Mouse (Mus musculus) lung, embryonic 14.5 days (tissue): ENCODE data around the gene Kirrel3. TPM values are rescaled to one million over a fixed set of nuclear protein-coding genes. Genes with fewer than 3 reads are reported as not detected.

ENCODE experiments used
- ATAC-seq: fragments of 200-750 bp; cut with Nextera tagmentation; 2 replicates; pipeline ENCODE4 v1.8.0; 2017; ENCODE audit warnings: mild to moderate bottlenecking, moderate TSS enrichment, moderate library complexity; ENCODE audit not compliant: insufficient read depth
- DNase-seq: peaks from one replicate; pipeline ENCODE4 v3.0.0-alpha.2; 2015
- H3K27ac ChIP-seq: fragments of 300-500 bp; sonication (generic); 2 replicates; pipeline ENCODE4 v1.5.1; 2014; ENCODE audit warnings: low read depth, mild to moderate bottlenecking, moderate library complexity
- H3K27me3 ChIP-seq: fragments of 300-500 bp; sonication (generic); 2 replicates; pipeline ENCODE4 v1.6.1; 2014; ENCODE audit warnings: low read length, control low read depth; ENCODE audit not compliant: insufficient read depth
- H3K36me3 ChIP-seq: fragments of 300-500 bp; sonication (generic); 2 replicates; pipeline ENCODE4 v1.6.1; 2014; ENCODE audit warnings: control low read depth; ENCODE audit not compliant: insufficient read depth
- H3K4me1 ChIP-seq: fragments of 300-500 bp; sonication (generic); 2 replicates; pipeline ENCODE4 v1.6.1; 2014; ENCODE audit warnings: antibody characterized with exemption, control low read depth; ENCODE audit not compliant: insufficient read depth
- H3K4me2 ChIP-seq: fragments of 300-500 bp; sonication (generic); 2 replicates; pipeline ENCODE4 v1.6.1; 2014; ENCODE audit warnings: mild to moderate bottlenecking
- H3K4me3 ChIP-seq: fragments of 300-500 bp; sonication (generic); 2 replicates; pipeline ENCODE4 v1.5.1; 2014; ENCODE audit warnings: low read depth, low read length
- H3K9ac ChIP-seq: fragments of 300-500 bp; sonication (generic); 2 replicates; pipeline ENCODE4 v1.6.1; 2014
- H3K9me3 ChIP-seq: fragments of 300-500 bp; sonication (generic); 2 replicates; pipeline ENCODE4 v1.6.1; 2016; ENCODE audit warnings: low read depth, low read length, control low read depth
- CTCF ChIP-seq: IDR thresholded peaks from 2 replicates; pipeline ENCODE4 v1.5.1; 2016; ENCODE audit warnings: antibody characterized with exemption, low read depth
- WGBS: fragments of 180-500 bp; shearing (Covaris S2); extraction: QIAGEN DNeasy Blood & Tissue Kit; methylation state at CpG from one replicate; pipeline ENCODE4 v1.1.7; 2014; 5-methylcytosine and 5-hydroxymethylcytosine counted together
- polyA plus RNA-seq: library from polyadenylated mRNA; unstranded; fragments of >200 nt; fragmentation: Nextera tagmentation; extraction: Ambion mirVana; gene quantifications from 2 replicates; pipeline ENCODE4 v1.2.1, GENCODE M21; 2014

Gene Kirrel3
- polyA plus RNA-seq, 1 experiment from 2014 or later = 1.4 TPM

DNA sequence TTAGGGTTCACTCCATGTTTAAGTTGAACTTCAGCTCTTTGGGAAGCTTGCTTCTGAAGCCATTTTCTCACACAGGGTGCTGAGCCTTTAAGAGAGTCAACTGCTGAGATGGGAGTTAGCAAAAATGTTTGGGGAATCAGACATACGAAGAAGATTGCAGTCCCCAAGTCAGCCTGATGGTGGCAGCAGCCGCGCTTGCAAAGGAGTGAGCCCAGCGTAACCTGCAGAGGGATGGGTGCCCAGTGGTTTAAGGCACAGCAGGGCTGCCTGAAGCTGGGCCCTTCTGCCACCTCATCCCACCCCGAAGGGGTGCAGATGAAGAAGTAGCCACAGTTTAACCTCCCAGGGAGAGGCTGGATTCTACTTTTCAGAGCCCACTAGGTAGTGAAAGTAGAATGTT, 13.0 kb downstream of the Kirrel3 start:
- peak; percentile 91 for DNase-seq
- H3K9ac ChIP-seq = no peak overlapping the region
- TF ChIP-seq CTCF = peak; percentile 95
- H3K27me3 ChIP-seq = peaks cover 5% of the 10 kb centered on the region; the same call in 1 of the 2 replicates
- under 1% methylated on average over 5 of the region's 5 CpGs for WGBS
- ATAC-seq = peak; percentile 56; the same call in 1 of the 2 replicates
- no peak overlapping the region for H3K4me2 ChIP-seq
- H3K4me1 ChIP-seq = no peaks in the 10 kb centered on the region
- H3K9me3 ChIP-seq = no peaks in the 10 kb centered on the region
- H3K4me3 ChIP-seq = no peak overlapping the region
- H3K36me3 ChIP-seq = no peaks in the 10 kb centered on the region
- no peak overlapping the region for H3K27ac ChIP-seq

GRCm38 (mm10) chr9:34507164-34507563, 21.5 kb downstream of the Kirrel3 start:
- no peak overlapping the region for H3K4me3 ChIP-seq
- no peak for DNase-seq
- no peak for TF ChIP-seq CTCF
- no peak for ATAC-seq
- H3K4me2 ChIP-seq = no peak overlapping the region
- no peaks in the 10 kb centered on the region for H3K9me3 ChIP-seq
- H3K27me3 ChIP-seq = no peaks in the 10 kb centered on the region
- WGBS = 85% methylated on average over 2 of the region's 2 CpGs
- H3K27ac ChIP-seq = no peak overlapping the region
- H3K36me3 ChIP-seq = no peaks in the 10 kb centered on the region
- no peak overlapping the region for H3K9ac ChIP-seq
- no peaks in the 10 kb centered on the region for H3K4me1 ChIP-seq

- 76% methylated on average over 6 of the region's 6 CpGs for WGBS
- Histone ChIP-seq H3K9me3 (no peaks in the 10 kb centered on the region), H3K27ac (no peak overlapping the region), H3K36me3 (no peaks in the 10 kb centered on the region), H3K9ac (no peak overlapping the region), H3K4me1 (no peaks in the 10 kb centered on the region), H3K27me3 (no peaks in the 10 kb centered on the region), H3K4me2 (no peak overlapping the region), H3K4me3 (no peak overlapping the region)
- ATAC-seq (no peak), DNase-seq (no peak)
- no peak for TF ChIP-seq CTCF
Observed at GRCm38 (mm10) chr9:34518861-34519260, 33.2 kb downstream of the Kirrel3 start.

DNA sequence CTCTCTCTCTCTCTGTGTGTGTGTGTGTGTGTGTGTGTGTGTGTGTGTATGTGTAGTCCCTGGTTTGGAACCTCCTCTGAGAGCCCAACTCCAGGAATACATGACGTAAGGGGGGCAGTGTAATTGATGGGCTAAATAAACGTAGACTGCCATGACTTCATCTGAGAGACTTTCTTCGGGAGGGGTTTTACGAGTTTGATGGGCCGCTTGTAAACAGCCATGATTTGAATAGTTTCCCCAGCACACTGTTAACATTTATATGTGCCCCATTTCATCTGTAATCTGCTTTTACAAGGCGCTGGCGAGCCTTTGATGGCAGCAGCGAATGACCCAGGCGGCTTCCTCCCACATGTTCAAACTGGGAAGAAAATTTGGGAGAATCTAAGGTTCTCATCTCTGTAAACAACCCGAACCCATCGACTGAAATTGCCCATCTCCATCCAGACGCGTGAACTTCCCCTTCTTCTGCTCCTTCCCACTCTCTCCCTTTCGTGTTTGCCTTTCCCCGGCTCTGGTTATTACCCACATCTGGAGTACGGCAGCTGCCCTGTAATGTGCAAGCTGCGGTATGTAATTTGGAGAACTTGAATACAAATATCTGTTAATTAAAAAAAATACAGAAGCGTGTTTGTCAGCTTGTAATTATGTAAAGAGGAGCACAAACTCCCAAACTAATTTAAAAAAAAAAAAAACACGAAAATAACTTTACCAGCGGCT, 34.7 kb downstream of the Kirrel3 start:
- ATAC-seq = no peak
- Histone ChIP-seq H3K36me3 (no peaks in the 10 kb centered on the region), H3K27ac (no peak overlapping the region), H3K27me3 (no peaks in the 10 kb centered on the region), H3K4me2 (no peak overlapping the region), H3K4me1 (no peaks in the 10 kb centered on the region), H3K9ac (no peak overlapping the region), H3K4me3 (no peak overlapping the region), H3K9me3 (no peaks in the 10 kb centered on the region)
- no peak for TF ChIP-seq CTCF
- WGBS = 65% methylated on average over 20 of the region's 20 CpGs
- DNase-seq = no peak

- Histone ChIP-seq H3K36me3 (no peaks in the 10 kb centered on the region), H3K4me2 (no peak overlapping the region), H3K27me3 (no peaks in the 10 kb centered on the region), H3K9me3 (no peaks in the 10 kb centered on the region), H3K4me3 (no peak overlapping the region), H3K9ac (no peak overlapping the region), H3K27ac (no peak overlapping the region), H3K4me1 (no peaks in the 10 kb centered on the region)
- TF ChIP-seq CTCF = no peak
- WGBS = 11% methylated on average over 2 of the region's 2 CpGs
- DNase-seq = peak; percentile 58
- peak; percentile 62; the same call in 1 of the 2 replicates for ATAC-seq
Observed at GRCm38 (mm10) chr9:34525695-34526094, 40.0 kb downstream of the Kirrel3 start.

- no peak for TF ChIP-seq CTCF
- Histone ChIP-seq H3K4me2 (no peak overlapping the region), H3K27me3 (no peaks in the 10 kb centered on the region), H3K4me3 (no peak overlapping the region), H3K9ac (no peak overlapping the region), H3K4me1 (no peaks in the 10 kb centered on the region), H3K27ac (no peak overlapping the region), H3K36me3 (no peaks in the 10 kb centered on the region), H3K9me3 (no peaks in the 10 kb centered on the region)
- 72% methylated on average over 7 of the region's 7 CpGs for WGBS
- DNase-seq = no peak
- no peak for ATAC-seq
Observed at GRCm38 (mm10) chr9:34538591-34539335, 53.1 kb downstream of the Kirrel3 start.

DNA sequence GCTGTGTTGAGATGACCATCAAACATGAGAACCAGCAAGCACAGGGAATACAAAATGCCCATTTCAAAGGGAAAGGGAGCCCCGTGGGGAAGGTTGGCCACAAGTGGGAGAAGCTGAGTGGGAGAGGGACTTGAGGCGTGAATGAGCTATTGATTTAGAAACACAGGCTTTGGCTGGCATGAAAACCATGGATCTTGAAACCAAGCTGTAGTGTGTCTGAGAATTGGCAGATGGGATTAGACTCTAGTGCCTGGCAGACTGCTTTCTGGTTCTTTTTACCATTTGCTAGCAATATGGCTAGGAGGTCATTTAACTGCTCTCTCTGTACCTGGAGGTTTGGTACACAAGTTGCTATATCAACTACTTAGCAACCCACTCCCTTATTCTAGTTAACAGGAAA, 56.2 kb downstream of the Kirrel3 start:
- Histone ChIP-seq H3K4me2 (no peak overlapping the region), H3K9ac (no peak overlapping the region), H3K9me3 (no peaks in the 10 kb centered on the region), H3K4me3 (no peak overlapping the region), H3K4me1 (no peaks in the 10 kb centered on the region), H3K27me3 (no peaks in the 10 kb centered on the region), H3K36me3 (no peaks in the 10 kb centered on the region), H3K27ac (no peak overlapping the region)
- DNase-seq = no peak
- 63% methylated on average over 2 of the region's 2 CpGs for WGBS
- ATAC-seq = no peak
- TF ChIP-seq CTCF = no peak
